Mouse (Mus musculus): ENCODE results near the gene Lck. TPM values are rescaled to one million over a fixed set of nuclear protein-coding genes. Genes with fewer than 3 reads are reported as not detected.

Gene Lck
- total RNA-seq, 2 experiments from 2014 or later = 3.3 to 3.5 TPM

- no peak for DNase-seq (ENCODE audit: extremely low spot score in 1 of 2, low spot score in 1 of 2)
Observed at GRCm38 (mm10) chr4:129586943-129587342, 13.5 kb upstream of the Lck start.

- DNase-seq (ENCODE audit: extremely low spot score in 1 of 2, low spot score in 1 of 2) = no peak
Observed at GRCm38 (mm10) chr4:129585773-129586172, 12.3 kb upstream of the Lck start.

GRCm38 (mm10) chr4:129584884-129585608, 11.6 kb upstream of the Lck start:
- peak; percentile 68 to 89 for DNase-seq (ENCODE audit: extremely low spot score in 1 of 2, low spot score in 1 of 2)

- DNase-seq (ENCODE audit: extremely low spot score in 1 of 2, low spot score in 1 of 2) = no peak
Observed at GRCm38 (mm10) chr4:129584370-129584769, 10.9 kb upstream of the Lck start.

GRCm38 (mm10) chr4:129582251-129582650, 8.8 kb upstream of the Lck start:
- no peak for DNase-seq (ENCODE audit: extremely low spot score in 1 of 2, low spot score in 1 of 2)

GRCm38 (mm10) chr4:129580347-129580746, 6.9 kb upstream of the Lck start:
- DNase-seq (ENCODE audit: extremely low spot score in 1 of 2, low spot score in 1 of 2) = no peak

GRCm38 (mm10) chr4:129578466-129578865, 5.0 kb upstream of the Lck start, which contains the start of gene Fam167b:
Fam167b (minus strand) TSS chr4:129578549.
- DNase-seq (ENCODE audit: extremely low spot score in 1 of 2, low spot score in 1 of 2) = no peak

- DNase-seq (ENCODE audit: extremely low spot score in 1 of 2, low spot score in 1 of 2) = no peak
Observed at GRCm38 (mm10) chr4:129577688-129578087, 4.2 kb upstream of the Lck start.

- peak in 1 of 2 experiments; percentile 61 for DNase-seq (ENCODE audit: extremely low spot score in 1 of 2, low spot score in 1 of 2)
Observed at GRCm38 (mm10) chr4:129576863-129577491, 3.5 kb upstream of the Lck start.

GRCm38 (mm10) chr4:129575171-129575844, 1.9 kb upstream of the Lck start:
- no peak for DNase-seq (ENCODE audit: extremely low spot score in 1 of 2, low spot score in 1 of 2)

- DNase-seq (ENCODE audit: extremely low spot score in 1 of 2, low spot score in 1 of 2) = no peak
Observed at GRCm38 (mm10) chr4:129573093-129573370, 409 bp downstream of the Lck start.

GRCm38 (mm10) chr4:129572236-129573092, 977 bp downstream of the Lck start:
- no peak for DNase-seq (ENCODE audit: extremely low spot score in 1 of 2, low spot score in 1 of 2)

GRCm38 (mm10) chr4:129571551-129572084, 1.8 kb downstream of the Lck start:
- DNase-seq (ENCODE audit: extremely low spot score in 1 of 2, low spot score in 1 of 2) = no peak

- DNase-seq (ENCODE audit: extremely low spot score in 1 of 2, low spot score in 1 of 2) = no peak
Observed at GRCm38 (mm10) chr4:129570028-129570427, 3.4 kb downstream of the Lck start.

GRCm38 (mm10) chr4:129568366-129568765, 5.1 kb downstream of the Lck start:
- no peak for DNase-seq (ENCODE audit: extremely low spot score in 1 of 2, low spot score in 1 of 2)

- DNase-seq (ENCODE audit: extremely low spot score in 1 of 2, low spot score in 1 of 2) = no peak
Observed at GRCm38 (mm10) chr4:129565139-129565538, 8.3 kb downstream of the Lck start.

- DNase-seq (ENCODE audit: extremely low spot score in 1 of 2, low spot score in 1 of 2) = no peak
Observed at GRCm38 (mm10) chr4:129563718-129564117, 9.7 kb downstream of the Lck start.

GRCm38 (mm10) chr4:129561184-129561583, 12.3 kb downstream of the Lck start:
- DNase-seq (ENCODE audit: extremely low spot score in 1 of 2, low spot score in 1 of 2) = no peak

- no peak for DNase-seq (ENCODE audit: extremely low spot score in 1 of 2, low spot score in 1 of 2)
Observed at GRCm38 (mm10) chr4:129558321-129558955, 15.0 kb downstream of the Lck start.

- DNase-seq (ENCODE audit: extremely low spot score in 1 of 2, low spot score in 1 of 2) = no peak
Observed at GRCm38 (mm10) chr4:129557256-129557808, 16.1 kb downstream of the Lck start.

Data from layer of hippocampus, postnatal 25 days (tissue).